Mouse (Mus musculus): ENCODE measurements around the gene Osbpl2. TPM values are rescaled to one million over a fixed set of nuclear protein-coding genes. Genes with fewer than 3 reads are reported as not detected.
A peak's percentile ranks its signal among the peaks of the same experiment; 100 is the strongest.

The Osbpl2 gene
- total and polyA plus RNA-seq, 3 experiments, result 11.4 to 15.6 (median 12.8) TPM

- Histone ChIP-seq H3K27me3 (replicated peaks) (peaks cover 44% of the 10 kb centered on the region), H3K4me2 (ENCODE audit: insufficient read depth, low read depth, poor library complexity, severe bottlenecking) (no peak overlapping the region), H3K9me3 (replicated peaks; ENCODE audit: low read length) (no peaks in the 10 kb centered on the region), H3K27ac (ENCODE audit: insufficient read depth, low read depth) (no peak overlapping the region), H3K36me3 (replicated peaks in 1 of 2; ENCODE audit: control insufficient read depth in 1 of 2, insufficient read depth in 1 of 2, low read length in 1 of 2) (no peaks in the 10 kb centered on the region), H3K79me2 (replicated peaks; ENCODE audit: control insufficient read depth, extremely low read depth, insufficient read depth, poor library complexity, severe bottlenecking) (no peaks in the 10 kb centered on the region), H3K9ac (ENCODE audit: insufficient read depth, low read depth) (no peak overlapping the region), H3K4me1 (ENCODE audit: control insufficient read depth in 1 of 2, insufficient read depth in 2 of 2) (peaks cover 10 to 20% of the 10 kb centered on the region in 2 experiments), H3K4me3 (replicated peaks in 1 of 3; ENCODE audit: low read depth in 2 of 3, low read length in 2 of 3, poor library complexity in 1 of 3) (no peak overlapping the region)
- dilution Hi-C loops (cut with MboI; ENCODE audit: extremely low pct_ligation_motif_present, extremely low pct_unique_long_range_greater_than_20kb, low sequenced_read_pairs), result no loop called here
- TF ChIP-seq CHD2 (IDR thresholded peaks at IDR 0.05; ENCODE audit: low read length) (no peak), MEF2A (IDR thresholded peaks at IDR 0.05; ENCODE audit: borderline replicate concordance, low read depth, low read length) (no peak), MAZ (IDR thresholded peaks at IDR 0.05; ENCODE audit: low read depth, low read length) (no peak), RAD21 (IDR thresholded peaks at IDR 0.05; ENCODE audit: low read depth, low read length) (no peak), ZKSCAN1 (IDR thresholded peaks at IDR 0.05; ENCODE audit: borderline replicate concordance, low read depth, low read length) (no peak), PAX5 (IDR thresholded peaks at IDR 0.05; ENCODE audit: low read length) (no peak), EP300 (IDR thresholded peaks at IDR 0.05; ENCODE audit: low read length) (no peak), TBP (conservative IDR thresholded peaks at IDR 0.05; ENCODE audit: low read depth, low read length) (no peak), CTCF (conservative IDR thresholded peaks at IDR 0.05 in 1 of 2, IDR thresholded peaks at IDR 0.05 in 1 of 2; ENCODE audit: low read depth in 2 of 2, low read length in 2 of 2) (no peak), ELF1 (IDR thresholded peaks at IDR 0.05; ENCODE audit: low read depth, low read length) (no peak), BHLHE40 (IDR thresholded peaks at IDR 0.05; ENCODE audit: low read depth, low read length) (no peak), IRF4 (IDR thresholded peaks at IDR 0.05; ENCODE audit: low read depth, low read length) (no peak), CHD1 (IDR thresholded peaks at IDR 0.05; ENCODE audit: low read depth, low read length) (no peak), MAFK (IDR thresholded peaks at IDR 0.05; ENCODE audit: insufficient replicate concordance, low read length) (no peak), SIN3A (IDR thresholded peaks at IDR 0.05; ENCODE audit: low read length) (no peak), POLR2A (IDR thresholded peaks at IDR 0.05; ENCODE audit: low read depth, low read length) (no peak), SMC3 (IDR thresholded peaks at IDR 0.05; ENCODE audit: low read depth, low read length) (no peak)
- no peak for DNase-seq (ENCODE audit: extremely low read depth)
- in situ Hi-C loops (cut with MboI; ENCODE audit: low pct_ligation_motif_present, low pct_unique_long_range_greater_than_20kb, low sequenced_read_pairs), result no loop called here
Observed at GRCm38 (mm10) chr2:180205956-180206280, 86.8 kb downstream of the Osbpl2 start.

- H3K9ac ChIP-seq (ENCODE audit: insufficient read depth, low read depth), result no peak overlapping the region
- in situ Hi-C loops (cut with MboI; ENCODE audit: low pct_ligation_motif_present, low pct_unique_long_range_greater_than_20kb, low sequenced_read_pairs) (no loop called here), dilution Hi-C loops (cut with MboI; ENCODE audit: extremely low pct_ligation_motif_present, extremely low pct_unique_long_range_greater_than_20kb, low sequenced_read_pairs) (no loop called here)
- peaks cover 4% of the 10 kb centered on the region for H3K9me3 ChIP-seq (replicated peaks; ENCODE audit: low read length)
- no peak overlapping the region for H3K4me3 ChIP-seq (replicated peaks in 1 of 3; ENCODE audit: low read depth in 2 of 3, low read length in 2 of 3, poor library complexity in 1 of 3)
- H3K4me2 ChIP-seq (ENCODE audit: insufficient read depth, low read depth, poor library complexity, severe bottlenecking), result no peak overlapping the region
- peaks cover 28% of the 10 kb centered on the region for H3K27me3 ChIP-seq (replicated peaks)
- peak; percentile 23 for DNase-seq (ENCODE audit: extremely low read depth)
- no peak overlapping the region for H3K27ac ChIP-seq (ENCODE audit: insufficient read depth, low read depth)
- H3K4me1 ChIP-seq (ENCODE audit: control insufficient read depth in 1 of 2, insufficient read depth in 2 of 2), result peaks cover 4 to 13% of the 10 kb centered on the region in 2 experiments; a peak in 3 of 4 replicates
- no peaks in the 10 kb centered on the region for H3K79me2 ChIP-seq (replicated peaks; ENCODE audit: control insufficient read depth, extremely low read depth, insufficient read depth, poor library complexity, severe bottlenecking)
- no peaks in the 10 kb centered on the region for H3K36me3 ChIP-seq (replicated peaks in 1 of 2; ENCODE audit: control insufficient read depth in 1 of 2, insufficient read depth in 1 of 2, low read length in 1 of 2)
- TF ChIP-seq CHD2 (IDR thresholded peaks at IDR 0.05; ENCODE audit: low read length) (no peak), ZKSCAN1 (IDR thresholded peaks at IDR 0.05; ENCODE audit: borderline replicate concordance, low read depth, low read length) (no peak), NELFE (IDR thresholded peaks at IDR 0.05; ENCODE audit: low read depth, low read length) (no peak), MAZ (IDR thresholded peaks at IDR 0.05; ENCODE audit: low read depth, low read length) (no peak), SIN3A (IDR thresholded peaks at IDR 0.05; ENCODE audit: low read length) (no peak), ZNF384 (IDR thresholded peaks at IDR 0.05; ENCODE audit: low read depth, low read length) (no peak), ETS1 (conservative IDR thresholded peaks at IDR 0.05; ENCODE audit: low read depth, low read length) (no peak), E2F4 (IDR thresholded peaks at IDR 0.05; ENCODE audit: insufficient replicate concordance, low read depth, low read length) (no peak), JUND (conservative IDR thresholded peaks at IDR 0.05; ENCODE audit: low read depth, low read length) (no peak), POLR2A (IDR thresholded peaks at IDR 0.05; ENCODE audit: low read depth, low read length) (no peak), JUN (IDR thresholded peaks at IDR 0.05; ENCODE audit: insufficient read depth, low read depth, low read length) (no peak), RCOR1 (conservative IDR thresholded peaks at IDR 0.05; ENCODE audit: low read depth, low read length) (no peak), HCFC1 (IDR thresholded peaks at IDR 0.05; ENCODE audit: low read depth, low read length) (no peak), CTCF (conservative IDR thresholded peaks at IDR 0.05 in 1 of 2, IDR thresholded peaks at IDR 0.05 in 1 of 2; ENCODE audit: low read depth in 2 of 2, low read length in 2 of 2) (peak; percentile 18 to 71; a peak in 2 of 4 replicates), USF2 (conservative IDR thresholded peaks at IDR 0.05; ENCODE audit: low read depth, low read length) (no peak), TCF12 (IDR thresholded peaks at IDR 0.05; ENCODE audit: low read depth, low read length) (0 out of 2 replicates have a peak, but pooled peaks have one; percentile 24), BHLHE40 (IDR thresholded peaks at IDR 0.05; ENCODE audit: low read depth, low read length) (no peak), MXI1 (IDR thresholded peaks at IDR 0.05; ENCODE audit: low read depth, low read length) (no peak), GABPA (IDR thresholded peaks at IDR 0.05; ENCODE audit: insufficient replicate concordance, low read depth, low read length) (no peak), SMC3 (IDR thresholded peaks at IDR 0.05; ENCODE audit: low read depth, low read length) (peak; percentile 38), ZMIZ1 (IDR thresholded peaks at IDR 0.05; ENCODE audit: low read depth, low read length) (no peak), EP300 (IDR thresholded peaks at IDR 0.05; ENCODE audit: low read length) (no peak), POLR2AphosphoS2 (IDR thresholded peaks at IDR 0.05; ENCODE audit: low read depth, low read length) (no peak), RAD21 (IDR thresholded peaks at IDR 0.05; ENCODE audit: low read depth, low read length) (peak; percentile 21), IRF4 (IDR thresholded peaks at IDR 0.05; ENCODE audit: low read depth, low read length) (no peak), KAT2A (IDR thresholded peaks at IDR 0.05; ENCODE audit: insufficient replicate concordance, low read length) (no peak), MAFK (IDR thresholded peaks at IDR 0.05; ENCODE audit: insufficient replicate concordance, low read length) (no peak)
Observed at GRCm38 (mm10) chr2:180207840-180208239, 88.7 kb downstream of the Osbpl2 start.

All from CH12.LX (cell line).